Mouse (Mus musculus) T-helper 2 cell (primary cell): ENCODE results near the gene Hsf4.
"Not testable (repeated sequence)": the region's sequence is repeated elsewhere in the genome, so short reads cannot be mapped to it uniquely, and the experiment has no call there.

Experiments
- in situ Hi-C: fragments of 300-600 bp; cut with MboI, MseI; formaldehyde crosslinking; loops from one replicate; pipeline ENCODE4 v1.15.1; 2025; ENCODE audit warnings: high pct_unique_total_duplicates

The Hsf4 gene

GRCm38 (mm10) chr8:105282239-105282638 is 12.6 kb downstream of the Hsf4 start:
- in situ Hi-C loops, result no loop called here

GRCm38 (mm10) chr8:105283074-105283473 is 13.5 kb downstream of the Hsf4 start:
- in situ Hi-C loops, result no loop called here

GRCm38 (mm10) chr8:105285514-105285913 is 15.9 kb downstream of the Hsf4 start:
- in situ Hi-C loops, result no loop called here

GRCm38 (mm10) chr8:105286907-105287306 is 17.3 kb downstream of the Hsf4 start:
- in situ Hi-C loops, result no loop called here

GRCm38 (mm10) chr8:105288231-105288630 is 18.6 kb downstream of the Hsf4 start:
- in situ Hi-C loops, result no loop called here

- in situ Hi-C loops, result no loop called here
Measured at GRCm38 (mm10) chr8:105288958-105289732, 19.5 kb downstream of the Hsf4 start.

GRCm38 (mm10) chr8:105289805-105290460 is 20.3 kb downstream of the Hsf4 start, which contains the start of gene 4931428F04Rik:
4931428F04Rik (minus strand) TSS chr8:105289864.
- in situ Hi-C loops, result no loop called here

GRCm38 (mm10) chr8:105290554-105291314 is 21.1 kb downstream of the Hsf4 start:
- in situ Hi-C loops, result no loop called here

GRCm38 (mm10) chr8:105291364-105291763 is 21.8 kb downstream of the Hsf4 start:
- in situ Hi-C loops, result not testable (repeated sequence)

GRCm38 (mm10) chr8:105291802-105292201 is 22.2 kb downstream of the Hsf4 start:
- in situ Hi-C loops, result not testable (repeated sequence)

- in situ Hi-C loops, result no loop called here
Measured at GRCm38 (mm10) chr8:105292471-105292870, 22.9 kb downstream of the Hsf4 start.

GRCm38 (mm10) chr8:105293405-105293804 is 23.8 kb downstream of the Hsf4 start:
- in situ Hi-C loops, result no loop called here

GRCm38 (mm10) chr8:105294776-105295175 is 25.2 kb downstream of the Hsf4 start:
- in situ Hi-C loops, result no loop called here

- in situ Hi-C loops, result no loop called here
Measured at GRCm38 (mm10) chr8:105295256-105295655, 25.7 kb downstream of the Hsf4 start.

- in situ Hi-C loops, result no loop called here
Measured at GRCm38 (mm10) chr8:105295895-105296573, 26.4 kb downstream of the Hsf4 start, which contains the start of gene Exoc3l. Exoc3l (minus strand) TSS chr8:105296101.

GRCm38 (mm10) chr8:105297511-105298192 is 28.1 kb downstream of the Hsf4 start, which contains the start of gene E2f4:
E2f4 (plus strand) TSS chr8:105297663.
- in situ Hi-C loops, result no loop called here

- in situ Hi-C loops, result no loop called here
Measured at GRCm38 (mm10) chr8:105298351-105299252, 29.0 kb downstream of the Hsf4 start.

- in situ Hi-C loops, result no loop called here
Measured at GRCm38 (mm10) chr8:105299962-105300361, 30.4 kb downstream of the Hsf4 start.

- in situ Hi-C loops, result no loop called here
Measured at GRCm38 (mm10) chr8:105303396-105303795, 33.8 kb downstream of the Hsf4 start.

GRCm38 (mm10) chr8:105303874-105304273 is 34.3 kb downstream of the Hsf4 start:
- in situ Hi-C loops, result no loop called here
